Mouse (Mus musculus): ENCODE measurements around the gene Tmem121b. TPM values are rescaled to one million over a fixed set of nuclear protein-coding genes. Genes with fewer than 3 reads are reported as not detected.

Tmem121b gene
- total RNA-seq, 2 experiments from 2014 or later, result 41.3 to 42.2 TPM

Other genes with a start within 250 kb of the Tmem121b start
- gene D330020A13Rik, start 199.4 kb downstream of the Tmem121b start, total RNA-seq (2021), result not detected
- under 1 TPM; 0.81 to 0.88 TPM for gene B4galnt3, start 199.2 kb downstream of the Tmem121b start, total RNA-seq (2021)
- 10 to 100 TPM; 34.9 to 40.2 TPM for gene Kdm5a, start 129.7 kb downstream of the Tmem121b start, total RNA-seq (2021)
- 1 to 10 TPM; 6.1 to 9.2 TPM for gene Ccdc77, start 129.4 kb downstream of the Tmem121b start, total RNA-seq (2021)
- 1 to 10 TPM; 5.0 to 6.6 TPM for gene Il17ra, start 30.6 kb downstream of the Tmem121b start, total RNA-seq (2021)
- 10 to 100 TPM; 34.2 to 38.1 TPM for gene Hdhd5, start 37.5 kb upstream of the Tmem121b start, total RNA-seq (2021)
- gene Cecr2, start 172.6 kb upstream of the Tmem121b start, total RNA-seq (2021), result 10 to 100 TPM in 1 of 2 experiments, 1 to 10 TPM in 1; 8.9 to 12.5 TPM

All from layer of hippocampus, postnatal 14 days (tissue).